Mouse (Mus musculus) right cerebral cortex, adult 18-20 months (tissue): ENCODE data around the gene Eif2a.
"Not testable (repeated sequence)": the region's sequence is repeated elsewhere in the genome, so short reads cannot be mapped to it uniquely, and the experiment has no call there.

ENCODE experiments used
- DNase-seq: peaks from one replicate; pipeline ENCODE4 v3.0.0; 2022; ENCODE audit warnings: mixed read lengths

Eif2a gene

DNA sequence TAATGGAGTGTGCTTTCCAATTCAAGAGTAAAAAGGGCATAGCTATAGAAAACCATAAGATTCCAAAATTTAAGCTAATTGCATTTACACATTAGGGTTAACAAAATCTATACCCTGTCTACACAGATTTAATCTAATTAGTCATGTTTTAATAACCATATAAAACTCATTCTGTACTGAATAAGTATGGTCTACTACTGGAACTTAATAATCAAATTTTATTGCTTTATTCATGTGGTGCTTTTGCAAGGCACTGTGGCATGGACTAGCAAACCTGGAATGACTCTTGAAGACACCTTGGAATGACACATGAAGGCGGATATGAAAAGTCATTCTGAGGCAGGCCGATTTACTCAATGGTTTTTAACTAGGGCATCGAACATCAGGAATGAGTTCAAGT, 2.2 kb upstream of the Eif2a start:
- DNase-seq: no peak

DNA sequence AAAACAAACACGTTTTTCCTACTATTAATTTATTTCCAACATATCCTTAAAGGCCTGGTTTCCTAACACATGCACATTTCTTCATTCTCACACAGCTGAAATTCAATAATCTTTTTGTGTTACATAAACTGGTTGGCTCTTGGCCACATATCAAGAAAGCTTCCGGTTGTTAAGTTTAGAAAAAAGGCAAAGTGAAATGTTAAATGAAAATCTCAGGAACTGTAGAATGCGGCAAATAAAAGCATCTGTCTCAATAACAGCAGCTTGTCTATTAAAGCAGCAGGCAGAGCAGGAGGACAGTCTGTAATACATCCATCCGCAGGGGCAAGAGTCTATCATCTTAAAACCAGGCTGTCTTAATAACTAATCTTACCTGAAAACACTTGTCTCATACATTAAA, 1.4 kb upstream of the Eif2a start:
- DNase-seq: no peak

GRCm38 (mm10) chr3:58525166-58525565, 455 bp upstream of the Eif2a start:
- DNase-seq: no peak

DNA sequence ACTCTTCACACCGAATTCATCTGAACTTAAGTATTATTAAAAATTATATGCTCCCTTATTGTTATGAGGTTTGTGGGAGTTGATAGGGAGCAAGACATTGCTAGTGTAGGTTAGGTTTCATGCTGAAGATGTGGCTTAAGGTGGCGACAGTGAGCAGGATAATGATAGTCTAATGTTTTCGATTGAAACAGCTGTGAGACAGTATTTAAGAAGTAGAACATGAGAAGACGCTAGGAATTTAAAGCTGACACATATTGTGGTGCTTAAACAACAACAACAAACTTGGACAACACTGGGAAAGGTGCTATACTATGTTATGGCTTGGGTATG, 752 bp downstream of the Eif2a start:
- no peak for DNase-seq

DNA sequence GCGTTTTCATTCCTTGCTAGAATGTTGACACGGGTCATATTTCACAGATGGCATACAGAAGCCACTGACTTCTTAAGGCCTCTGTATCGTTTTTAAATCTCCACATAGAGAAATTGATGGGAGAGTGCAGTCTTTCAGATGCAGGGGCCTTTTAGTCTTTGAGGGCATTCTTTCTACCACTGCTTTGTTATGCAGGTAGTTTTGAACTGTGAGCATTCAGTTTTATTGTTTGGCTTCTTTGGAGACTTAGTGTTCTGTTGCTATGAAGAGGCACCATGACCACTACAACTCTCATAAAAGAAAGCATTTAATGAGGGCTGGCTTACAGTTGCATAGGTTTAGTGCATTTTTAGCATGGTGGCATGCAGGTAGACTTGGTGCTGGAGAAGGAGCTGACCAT, 11.0 kb downstream of the Eif2a start:
- no peak for DNase-seq

- no peak for DNase-seq
These were observed 26.6 kb downstream of the Eif2a start for GRCm38 (mm10) chr3:58552001-58552811.

DNA sequence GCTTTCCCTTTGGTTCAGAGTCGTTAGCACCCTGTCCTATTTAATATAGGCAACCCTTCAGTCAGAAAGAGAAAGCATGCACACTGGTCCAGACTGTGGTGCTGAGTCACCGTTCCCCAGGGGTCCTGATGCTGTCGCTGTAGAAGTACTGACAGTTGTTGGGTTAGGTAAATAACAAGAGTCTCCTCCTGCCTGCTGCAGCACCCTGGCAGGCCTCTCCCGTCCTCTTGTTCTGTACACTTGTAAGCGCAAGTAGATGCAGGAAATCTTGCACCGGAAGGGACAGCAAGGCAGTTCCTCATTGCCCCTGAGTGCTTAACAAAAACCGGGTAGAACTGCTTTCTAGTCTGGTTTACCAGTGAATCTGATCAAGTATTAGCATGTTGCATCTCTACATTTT, 31.0 kb downstream of the Eif2a start:
- DNase-seq: no peak

DNA sequence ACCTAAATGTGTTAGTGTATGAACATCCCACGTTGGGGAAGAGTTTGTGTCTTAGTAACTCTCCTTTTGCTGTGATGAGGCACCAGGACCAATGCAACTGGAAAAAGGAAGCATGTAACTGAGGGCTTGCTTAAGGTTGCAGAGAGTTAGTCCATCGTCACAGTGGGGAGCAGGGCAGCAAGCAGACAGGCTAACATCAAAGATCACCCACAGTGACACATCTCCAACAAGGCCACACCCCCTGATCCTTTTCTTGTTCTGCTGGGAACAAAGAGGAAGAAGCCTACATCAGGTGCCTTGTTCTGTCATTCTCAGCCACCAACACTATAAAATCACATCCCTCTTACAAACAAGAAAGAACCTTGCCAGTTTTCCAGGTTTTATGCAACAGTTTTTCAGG, 34.3 kb downstream of the Eif2a start:
- DNase-seq: no peak

DNA sequence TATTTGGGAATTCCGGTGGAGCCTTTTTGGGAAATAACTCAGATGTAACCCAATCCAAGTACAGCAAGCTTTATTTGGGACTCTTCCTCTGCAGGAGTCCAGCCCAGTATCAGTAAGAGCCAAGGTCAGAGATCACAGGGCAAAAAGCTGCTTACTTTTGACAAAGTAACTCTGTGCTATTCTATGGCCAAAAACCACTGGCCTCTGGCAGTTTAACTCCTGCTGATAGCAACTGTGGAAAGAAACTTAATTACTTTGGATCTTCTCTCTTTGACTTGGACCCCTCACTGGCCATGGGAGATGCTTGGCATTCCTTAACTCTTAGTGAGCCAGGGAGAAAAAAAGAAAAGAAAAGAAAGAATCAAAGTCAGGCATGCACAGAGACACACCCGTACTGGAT, 35.8 kb downstream of the Eif2a start:
- DNase-seq: no peak

- no peak for DNase-seq
These were observed 45.2 kb downstream of the Eif2a start for GRCm38 (mm10) chr3:58570821-58571220.

GRCm38 (mm10) chr3:58576137-58577066, 50.8 kb downstream of the Eif2a start, which contains the start of gene Selenot:
Gene Selenot, plus strand, starts transcription at chr3:58576636.
- peak; percentile 97 for DNase-seq

DNA sequence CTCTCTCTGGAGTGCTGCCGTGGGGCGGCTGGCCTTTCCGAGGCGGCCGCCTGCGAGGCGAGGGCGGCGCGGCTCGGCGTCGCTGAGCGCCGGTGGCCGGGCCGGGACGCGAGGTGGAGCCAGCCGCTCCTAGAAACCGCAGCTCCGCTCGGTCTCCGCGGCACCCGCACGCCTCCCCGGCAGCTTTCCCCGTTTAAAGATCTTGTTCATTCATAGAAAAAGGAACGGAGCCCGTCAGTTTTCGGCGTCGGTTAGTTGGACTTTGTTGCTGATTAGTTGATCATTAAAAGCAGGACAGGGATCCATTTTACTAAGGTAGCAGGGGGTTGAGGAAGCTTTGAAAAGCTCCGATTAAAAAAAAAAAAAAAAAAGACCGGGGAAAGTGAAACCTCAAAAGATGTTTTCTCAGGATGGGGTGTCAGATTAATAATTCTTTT, 51.5 kb downstream of the Eif2a start:
- DNase-seq: peak; percentile 49

DNA sequence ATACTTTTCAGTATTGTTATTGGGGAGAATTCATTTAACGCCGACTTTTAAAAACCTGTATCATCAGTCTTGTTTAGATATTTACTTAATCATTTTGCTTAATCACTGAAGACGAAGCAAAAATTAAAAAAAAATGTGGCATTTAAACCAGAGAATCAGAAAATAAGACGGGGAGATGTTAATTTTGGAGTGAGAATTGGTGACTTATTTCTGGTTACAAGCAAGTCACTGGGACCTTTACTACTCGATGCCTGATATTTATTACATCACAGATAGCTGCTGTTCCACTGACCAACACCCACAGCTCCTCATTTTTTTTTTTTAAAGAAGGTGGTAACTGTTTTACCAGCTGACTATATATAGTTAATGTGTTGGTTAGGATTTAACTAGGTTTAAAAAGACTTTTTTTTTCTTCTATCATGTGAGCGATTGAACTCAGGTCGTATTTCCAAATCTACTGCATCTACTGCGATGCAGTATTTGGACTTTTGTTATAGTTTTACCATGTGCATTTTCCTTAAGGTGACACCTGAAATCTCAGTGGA, 52.0 kb downstream of the Eif2a start:
- no peak for DNase-seq

DNA sequence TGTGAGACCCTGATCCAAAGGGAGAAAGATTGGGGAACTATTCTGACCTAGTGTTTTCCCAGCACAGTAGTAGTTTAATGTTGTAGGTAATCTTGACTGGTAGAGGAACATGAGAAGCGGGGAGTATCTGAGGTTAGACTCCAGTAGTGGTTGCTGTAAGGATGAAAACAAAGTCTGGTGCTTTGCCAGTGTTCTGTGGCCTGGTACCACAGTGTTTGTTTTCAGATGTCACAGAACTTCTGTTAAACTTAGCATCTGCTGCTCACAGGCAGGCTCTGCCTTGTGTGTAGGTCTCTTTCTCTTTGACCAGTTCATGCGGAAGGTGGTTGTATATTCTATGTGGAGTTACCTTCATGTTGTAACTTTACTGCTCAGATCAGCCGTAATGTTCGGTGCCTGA, 55.9 kb downstream of the Eif2a start:
- DNase-seq: no peak

DNA sequence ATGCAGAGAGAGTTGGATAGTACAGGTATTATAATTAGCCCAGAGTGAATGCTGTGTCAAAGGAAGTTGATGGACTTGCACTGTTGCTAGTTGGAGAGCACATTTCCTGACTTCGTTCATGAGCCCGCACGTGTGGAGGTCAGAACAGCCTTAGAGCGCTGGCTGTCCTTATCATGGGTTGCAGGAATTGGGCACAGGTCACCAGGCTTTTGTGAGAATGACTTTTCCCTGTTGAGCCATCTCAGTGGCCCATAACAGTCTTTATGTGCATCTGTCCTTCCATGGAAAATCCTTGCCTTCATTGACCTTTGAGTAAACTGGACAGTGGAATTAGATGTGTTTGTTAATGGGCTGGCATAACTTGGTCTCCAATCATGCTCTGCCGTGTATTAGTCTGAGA, 56.7 kb downstream of the Eif2a start:
- no peak for DNase-seq

GRCm38 (mm10) chr3:58582788-58583426, 57.3 kb downstream of the Eif2a start:
- no peak for DNase-seq

DNA sequence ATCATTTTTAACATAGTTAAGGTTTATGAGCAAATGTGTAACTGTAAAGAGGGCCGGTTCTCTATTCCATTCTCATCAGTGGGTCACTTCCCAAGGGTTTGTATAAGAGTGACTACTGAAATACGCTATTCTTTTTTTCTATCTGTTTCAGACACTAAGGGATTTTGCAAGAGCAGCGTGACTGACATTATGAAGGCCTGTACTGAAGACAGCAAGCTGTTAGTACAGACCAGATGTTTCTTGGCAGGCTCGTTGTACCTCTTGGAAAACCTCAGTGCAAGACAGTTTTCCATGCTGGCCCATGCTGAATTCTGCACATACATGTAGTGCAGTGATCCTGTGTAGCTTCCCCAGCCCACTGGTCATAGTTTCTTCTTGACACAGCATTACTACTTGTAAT, 64.9 kb downstream of the Eif2a start:
- DNase-seq: not testable (repeated sequence)

DNA sequence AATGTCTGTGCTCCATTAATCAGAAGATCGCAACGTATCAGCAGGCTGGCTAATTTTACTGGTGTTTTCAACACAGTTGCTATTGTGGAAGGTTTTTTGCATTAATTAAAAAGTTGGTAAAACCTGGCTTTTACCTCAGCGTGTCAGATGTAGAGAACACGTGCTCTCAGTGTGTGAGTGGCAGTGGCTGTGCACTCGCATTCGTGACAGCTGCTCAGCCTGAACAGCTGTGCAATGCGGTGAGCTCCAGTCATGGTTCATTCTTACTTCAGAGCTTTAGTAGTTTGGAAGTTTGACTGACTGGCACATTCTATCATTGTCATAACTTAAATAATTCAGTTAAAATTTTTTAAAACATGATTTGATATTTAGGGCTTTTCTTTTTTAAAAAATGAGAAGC, 67.0 kb downstream of the Eif2a start:
- DNase-seq: not testable (repeated sequence)

- no peak for DNase-seq
These were observed 68.0 kb downstream of the Eif2a start for GRCm38 (mm10) chr3:58593623-58594022.
